Mouse (Mus musculus) thymus, postnatal 14 days (tissue): ENCODE results near the gene Tmem161a.

Experiments
- DNase-seq: peaks from one replicate; pipeline ENCODE4 v3.0.0; 2021

Tmem161a gene

DNA sequence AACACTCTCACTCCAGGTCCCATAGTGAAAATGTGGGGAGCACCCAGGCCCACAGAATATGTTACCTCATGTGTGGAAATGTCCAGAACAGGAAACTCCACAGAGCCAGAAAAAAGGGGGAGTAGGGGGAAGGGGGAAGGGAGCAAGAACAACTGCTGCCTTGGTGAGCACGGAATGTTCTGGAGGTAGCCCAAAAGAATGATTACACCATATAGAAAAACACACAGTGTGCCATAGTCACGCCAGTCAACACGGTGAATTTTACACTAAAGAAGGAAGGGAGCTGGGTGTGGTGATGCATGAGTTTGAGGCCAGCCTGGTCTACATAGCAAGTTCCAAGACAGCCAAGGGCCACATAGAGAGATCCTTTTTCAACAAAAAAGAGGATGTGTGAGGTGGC lies 8.8 kb upstream of the Tmem161a start:
- no peak for DNase-seq

DNA sequence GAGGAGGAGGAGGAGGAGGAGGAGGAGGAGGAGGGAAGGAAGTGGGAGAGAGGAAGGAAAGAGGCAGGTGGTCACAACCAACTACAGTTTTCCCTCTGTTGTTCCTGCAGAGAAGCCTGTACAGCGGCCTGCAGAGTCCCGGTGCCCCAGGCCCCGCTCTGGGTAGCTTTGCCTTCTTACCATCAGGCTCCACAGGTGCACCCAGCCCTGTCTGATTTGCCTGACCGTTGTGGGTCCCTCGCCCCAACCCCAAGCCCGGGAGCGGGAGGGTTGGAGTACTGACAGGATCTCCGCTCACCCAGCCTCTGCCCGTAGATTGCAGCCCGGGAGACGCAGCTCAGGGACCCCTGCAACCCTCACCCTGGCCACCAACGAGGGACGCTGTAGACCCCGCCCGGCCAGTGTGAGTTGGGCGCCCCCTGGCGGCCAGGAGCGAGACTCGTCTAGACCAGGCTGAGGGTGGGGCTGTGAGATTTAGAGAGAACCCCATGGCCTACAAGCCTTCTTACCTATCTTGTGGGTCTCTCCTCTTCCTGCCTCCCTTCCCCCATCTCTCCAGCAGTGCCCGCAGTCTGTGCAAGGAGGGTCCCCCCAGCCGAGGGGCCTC lies 5.5 kb upstream of the Tmem161a start:
- peak; percentile 89 for DNase-seq

DNA sequence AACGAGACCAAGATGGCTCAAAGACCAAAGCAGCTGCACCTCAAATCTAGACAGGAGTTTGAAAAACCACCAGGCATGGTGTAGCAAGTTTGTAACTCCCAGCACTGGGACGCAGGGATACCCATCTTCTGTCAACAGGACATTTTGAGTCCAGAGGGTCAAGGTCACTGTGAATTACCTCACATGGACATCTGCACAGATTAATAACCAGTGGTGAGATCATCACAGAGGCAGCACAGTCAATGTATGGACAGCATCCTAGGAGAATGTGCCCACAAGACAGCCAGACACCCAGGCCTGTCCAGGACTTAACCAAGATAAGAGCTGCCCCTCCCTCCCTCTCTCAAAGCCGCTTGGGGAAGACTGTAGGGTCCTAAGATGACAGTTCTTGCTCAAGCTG lies 2.0 kb upstream of the Tmem161a start:
- no peak for DNase-seq

DNA sequence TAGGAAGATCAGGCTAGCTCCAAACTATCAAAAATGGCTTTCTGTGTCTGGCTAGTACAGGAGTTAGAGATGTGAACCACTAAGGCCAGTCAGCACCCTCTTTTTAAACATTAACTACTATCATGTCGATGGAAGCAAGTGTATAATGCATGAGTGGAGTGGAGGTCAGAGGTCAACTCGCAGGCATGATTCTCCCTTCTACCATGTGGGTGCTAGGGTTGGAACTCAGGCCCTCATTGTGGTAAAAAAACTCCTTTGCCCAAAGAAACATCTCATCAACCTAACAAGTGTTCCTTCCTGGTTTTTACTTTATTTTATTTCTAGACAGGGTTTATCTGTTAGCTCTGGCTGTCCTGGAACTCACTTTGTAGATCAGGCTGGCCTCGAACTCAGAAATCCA lies 1.4 kb upstream of the Tmem161a start:
- DNase-seq, result no peak

DNA sequence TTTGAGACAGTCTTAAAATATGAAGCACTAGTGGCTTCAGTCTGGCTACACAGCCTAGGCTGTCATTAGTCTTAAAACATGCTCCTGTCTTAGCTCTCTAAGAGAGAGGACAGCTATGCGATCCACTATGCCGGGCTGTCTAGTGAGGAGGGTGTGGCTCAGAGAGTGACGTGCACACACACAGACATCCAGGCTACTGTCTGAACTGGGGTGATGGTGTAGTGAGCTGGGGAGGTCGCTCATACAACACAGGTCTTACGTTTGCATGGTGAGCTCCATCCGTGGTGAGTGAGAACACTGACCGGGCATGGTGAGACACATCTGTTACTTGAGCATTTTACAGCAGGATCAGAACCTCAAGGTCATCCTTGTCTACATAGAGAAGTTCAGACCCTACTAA lies 916 bp upstream of the Tmem161a start:
- DNase-seq, result no peak

DNA sequence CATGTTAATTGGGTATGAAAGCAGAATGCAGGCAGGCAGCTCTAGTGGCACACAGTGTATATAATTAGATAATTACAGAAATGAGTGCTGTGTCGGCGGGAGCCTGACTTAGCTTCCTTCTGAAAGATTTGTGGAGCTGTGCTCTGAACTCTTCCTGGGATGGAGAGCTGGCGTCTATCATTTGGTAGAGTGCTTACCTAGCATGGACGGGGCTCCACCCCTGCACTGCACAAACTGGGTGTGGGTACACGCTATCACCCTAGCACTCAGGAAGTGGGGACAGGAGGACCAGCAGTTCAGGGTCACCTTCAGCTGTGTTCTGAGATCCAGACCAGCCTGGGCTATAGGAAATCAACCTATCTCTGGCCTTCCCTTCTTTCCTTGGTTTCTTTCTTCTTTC lies 1.2 kb downstream of the Tmem161a start:
- no peak for DNase-seq

DNA sequence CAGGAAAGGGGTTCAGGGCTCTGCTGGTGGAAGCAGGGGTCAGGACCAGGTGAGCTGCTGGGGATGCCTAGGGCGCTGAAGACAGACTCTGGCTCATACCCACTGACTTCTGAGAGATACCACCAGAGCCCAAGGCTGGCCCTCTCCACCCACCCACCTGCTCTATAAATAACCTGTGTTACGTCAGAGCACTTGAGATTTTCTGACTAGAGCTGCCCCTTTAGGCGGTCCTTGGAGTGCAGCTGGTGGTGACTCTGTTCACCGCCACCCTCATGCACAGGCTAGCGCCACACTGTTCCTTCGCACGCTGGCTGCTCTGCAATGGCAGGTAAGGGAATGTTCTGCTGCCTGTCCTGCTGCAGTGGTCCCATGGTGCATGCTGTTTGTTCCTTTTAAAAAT lies 1.9 kb downstream of the Tmem161a start:
- no peak for DNase-seq

DNA sequence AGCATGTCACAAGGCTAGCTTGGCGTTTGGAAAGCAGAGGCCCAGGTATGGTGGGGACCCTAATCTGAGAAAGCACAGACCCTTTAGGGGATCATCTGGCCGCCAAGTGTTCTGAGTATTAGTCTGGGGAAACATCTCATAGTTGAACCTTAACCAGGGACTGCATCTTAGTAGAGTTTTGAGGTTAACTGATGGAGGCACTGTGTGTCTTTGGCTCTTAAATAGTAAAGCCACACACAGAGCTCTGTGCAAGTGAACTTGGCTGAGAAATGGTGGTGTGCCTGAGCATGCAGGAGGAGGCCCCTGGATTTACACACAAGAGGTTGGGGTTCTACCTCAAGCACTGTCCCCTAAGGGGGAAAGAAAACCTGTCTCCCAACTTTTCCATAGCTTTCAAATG lies 6.1 kb downstream of the Tmem161a start:
- no peak for DNase-seq

DNA sequence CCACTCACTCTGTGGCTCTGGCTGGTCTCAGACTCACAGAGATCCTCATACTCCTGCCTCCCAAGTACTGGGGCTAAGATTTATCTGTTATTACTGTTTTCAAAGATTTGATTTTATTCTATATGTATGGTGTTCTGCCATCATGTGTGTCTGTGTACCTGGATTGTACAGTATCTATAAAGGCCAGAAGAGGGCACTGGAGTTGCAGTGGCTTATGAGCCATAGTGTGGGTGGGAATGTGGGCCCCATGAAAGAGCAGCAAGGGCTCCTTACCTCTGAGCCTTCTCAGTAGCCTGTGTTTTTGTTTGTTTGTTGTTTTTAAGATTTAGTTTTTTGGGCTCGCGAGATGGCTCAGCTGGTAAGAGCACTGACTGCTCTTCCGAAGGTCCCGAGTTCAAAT lies 6.9 kb downstream of the Tmem161a start:
- no peak for DNase-seq

DNA sequence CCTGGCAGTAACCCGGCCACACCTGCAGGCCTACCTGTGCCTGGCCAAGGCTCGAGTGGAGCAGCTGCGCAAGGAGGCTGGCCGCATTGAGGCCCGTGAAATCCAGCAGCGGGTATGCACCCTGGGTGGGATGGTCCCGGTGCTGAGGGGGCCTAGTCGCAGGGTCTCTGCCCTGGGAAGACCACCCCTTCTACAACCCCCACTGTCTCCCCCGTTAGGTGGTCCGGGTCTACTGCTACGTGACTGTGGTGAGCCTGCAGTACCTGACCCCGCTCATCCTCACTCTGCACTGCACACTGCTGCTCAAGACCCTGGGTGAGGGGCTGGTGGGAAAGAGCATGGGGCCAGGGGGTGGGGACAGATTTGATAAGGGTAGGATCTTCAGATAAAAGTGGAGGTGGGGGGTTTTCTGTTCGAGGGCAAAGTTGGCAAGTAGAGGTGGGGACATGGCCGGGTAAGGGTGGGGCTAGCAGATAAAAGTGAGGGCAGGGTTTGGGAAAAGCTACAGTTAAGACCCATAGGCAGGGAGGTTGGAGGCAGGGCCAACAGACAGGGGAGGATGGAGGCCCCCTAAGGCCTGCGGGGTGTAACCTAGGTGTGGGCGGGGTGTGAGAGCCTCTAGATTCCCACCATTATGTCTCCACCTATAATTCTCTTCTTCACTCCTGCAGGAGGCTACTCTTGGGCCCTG lies 9.2 kb downstream of the Tmem161a start:
- no peak for DNase-seq

DNA sequence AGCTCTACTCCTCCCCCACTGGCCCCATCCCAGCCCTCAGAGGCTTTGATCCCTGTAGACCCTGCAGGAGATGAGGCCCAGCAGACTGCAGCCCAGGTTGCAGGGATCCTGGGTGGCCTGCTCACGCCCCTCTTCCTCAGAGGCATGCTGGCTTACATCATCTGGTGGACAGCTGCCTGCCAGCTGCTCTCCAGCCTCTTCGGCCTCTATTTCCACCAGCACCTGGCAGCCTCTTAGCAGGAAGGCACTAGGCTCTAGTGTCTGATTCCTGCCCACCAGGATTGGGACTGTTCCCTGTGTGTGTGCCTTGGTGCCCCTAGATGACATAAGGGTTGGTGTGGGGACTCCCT lies 9.7 kb downstream of the Tmem161a start:
- DNase-seq, result no peak

DNA sequence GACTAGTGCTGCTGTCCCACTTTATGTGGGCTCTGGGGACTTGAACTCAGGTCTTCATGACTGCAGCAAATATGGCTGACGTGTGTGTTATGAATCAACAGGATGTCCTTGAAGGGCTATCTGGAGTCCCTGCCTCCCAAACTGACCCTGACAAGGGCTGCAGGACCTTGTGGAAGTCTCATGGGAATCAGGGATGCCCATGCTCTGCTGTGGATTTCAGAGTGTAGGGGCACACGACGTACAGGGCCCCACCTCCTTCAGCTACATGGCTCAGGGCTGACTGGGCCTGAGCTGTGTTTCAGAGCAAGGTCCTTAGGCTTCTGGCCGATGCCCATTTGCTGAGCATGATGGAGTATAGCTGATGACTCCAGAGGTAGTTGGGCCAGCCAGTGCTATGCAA lies 11.0 kb downstream of the Tmem161a start:
- no peak for DNase-seq

DNA sequence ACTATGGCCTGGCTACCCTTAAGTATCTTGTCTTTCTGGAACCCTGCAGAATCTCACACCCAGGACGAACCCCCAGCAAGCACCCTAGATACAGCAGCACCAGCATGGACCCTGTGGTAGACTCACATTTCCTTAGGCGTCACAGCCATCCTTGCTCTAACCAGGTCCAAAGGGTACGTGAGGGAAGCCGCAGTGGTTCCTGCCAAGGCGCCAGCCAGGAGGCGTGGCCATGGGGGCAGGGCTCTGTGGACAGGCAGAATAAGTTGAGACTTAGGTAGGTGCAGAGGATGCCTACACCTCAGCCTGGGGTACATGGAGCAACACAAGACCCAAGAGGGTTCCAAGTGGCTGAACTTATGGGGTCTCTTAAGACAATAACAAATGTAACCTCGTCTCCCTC lies 16.6 kb downstream of the Tmem161a start:
- no peak for DNase-seq

DNA sequence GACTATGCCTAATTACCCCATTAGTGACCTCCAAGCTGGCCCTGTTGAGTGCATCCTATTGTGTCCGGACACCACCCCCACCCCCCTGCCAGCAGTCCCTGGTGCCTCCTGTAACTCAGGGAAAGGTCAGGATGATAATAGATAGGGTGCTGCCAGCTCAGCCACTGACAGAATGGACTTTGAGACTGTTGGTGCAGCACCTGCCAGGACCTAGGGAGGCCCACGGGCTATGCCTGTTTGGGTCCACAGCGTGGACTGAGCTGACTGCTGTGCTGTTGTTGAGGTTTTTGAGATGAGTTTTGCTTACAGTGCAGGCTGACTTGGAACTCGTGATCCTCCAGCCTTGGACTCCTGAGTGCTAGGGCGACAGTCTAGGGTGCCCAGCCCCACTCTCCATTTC lies 21.1 kb downstream of the Tmem161a start:
- DNase-seq, result no peak

DNA sequence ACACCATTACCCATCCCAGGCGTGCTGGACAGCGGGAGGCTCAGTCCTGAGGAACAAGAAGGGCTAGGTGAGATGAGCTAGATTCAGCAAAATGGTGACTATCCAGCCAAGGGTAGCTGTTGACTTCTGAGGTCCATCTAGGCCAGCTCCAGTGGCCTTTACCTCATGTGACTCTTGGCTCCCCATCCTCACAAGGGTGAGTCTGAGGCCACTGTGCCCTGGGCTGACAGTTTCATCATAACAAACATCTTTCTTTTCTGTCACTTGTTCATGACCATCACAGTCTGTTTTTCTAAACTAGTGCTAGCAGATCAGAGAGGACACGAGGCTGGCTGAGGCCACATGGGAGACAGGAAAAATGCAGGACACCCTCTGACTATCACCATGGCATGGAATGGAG lies 22.0 kb downstream of the Tmem161a start:
- DNase-seq, result no peak

DNA sequence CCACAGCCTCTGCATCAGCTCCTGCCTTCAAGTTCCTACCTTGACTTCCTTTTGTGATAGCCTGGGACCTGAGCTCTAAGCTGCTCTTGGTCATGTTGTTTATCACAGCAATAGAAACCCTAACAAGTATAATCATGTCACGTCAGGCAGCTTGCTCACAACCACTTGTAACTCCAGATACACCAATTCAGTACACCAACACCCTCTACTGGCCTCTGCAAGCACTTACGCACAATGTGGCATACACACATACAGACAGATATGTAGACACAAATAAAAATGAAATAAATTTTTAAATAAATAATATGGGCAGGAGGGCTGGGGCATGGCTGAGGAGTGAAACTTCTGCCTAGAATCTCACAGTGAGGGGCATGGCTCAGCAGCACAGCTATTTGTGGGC lies 23.6 kb downstream of the Tmem161a start:
- DNase-seq, result no peak

DNA sequence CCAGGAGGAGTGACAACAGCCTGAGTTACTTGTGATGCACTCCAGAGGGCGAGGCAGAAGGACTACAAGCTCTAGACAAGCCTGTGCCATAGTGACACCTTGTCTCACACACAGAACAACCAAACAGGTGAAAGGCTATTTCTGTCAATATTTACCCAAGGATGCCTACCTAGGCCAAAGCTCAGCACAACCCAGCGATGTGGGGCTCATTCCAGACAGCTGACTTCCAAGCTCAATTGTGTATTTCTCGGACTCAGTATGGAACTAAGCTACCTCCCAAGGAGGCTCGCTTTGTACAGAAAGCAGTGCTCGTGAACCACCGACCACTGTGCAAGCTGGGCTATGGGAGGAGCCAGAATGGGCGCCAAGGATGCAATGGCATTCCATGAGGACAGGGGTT lies 25.4 kb downstream of the Tmem161a start:
- DNase-seq, result no peak

DNA sequence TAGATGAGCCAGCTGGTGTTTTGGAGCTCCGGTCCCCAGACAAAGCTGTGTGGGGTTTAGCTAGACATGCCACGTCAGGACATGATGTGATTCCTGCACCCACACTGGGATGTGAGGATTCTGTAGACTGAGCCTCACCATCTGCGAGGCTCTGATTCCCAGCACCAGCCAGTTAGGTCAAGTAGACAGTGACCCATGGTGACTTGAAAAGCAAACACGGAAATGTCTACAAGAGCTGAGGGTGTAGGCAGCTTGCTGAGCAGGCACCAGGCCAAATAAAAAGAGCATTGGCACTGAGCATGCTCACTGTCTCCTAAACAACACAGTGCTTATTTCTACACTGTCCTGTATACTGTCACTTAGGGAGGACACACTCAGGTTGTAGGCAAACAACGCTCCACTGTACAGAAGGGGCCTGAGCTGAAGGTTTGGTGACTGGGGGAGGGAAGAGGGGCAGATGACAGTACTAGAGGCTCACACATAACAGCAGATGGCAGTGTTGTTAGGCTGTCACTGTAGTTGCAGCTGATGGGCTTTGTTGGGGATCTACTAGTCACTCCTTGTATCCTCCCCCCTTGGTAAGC lies 28.0 kb downstream of the Tmem161a start:
- DNase-seq, result peak; percentile 32

DNA sequence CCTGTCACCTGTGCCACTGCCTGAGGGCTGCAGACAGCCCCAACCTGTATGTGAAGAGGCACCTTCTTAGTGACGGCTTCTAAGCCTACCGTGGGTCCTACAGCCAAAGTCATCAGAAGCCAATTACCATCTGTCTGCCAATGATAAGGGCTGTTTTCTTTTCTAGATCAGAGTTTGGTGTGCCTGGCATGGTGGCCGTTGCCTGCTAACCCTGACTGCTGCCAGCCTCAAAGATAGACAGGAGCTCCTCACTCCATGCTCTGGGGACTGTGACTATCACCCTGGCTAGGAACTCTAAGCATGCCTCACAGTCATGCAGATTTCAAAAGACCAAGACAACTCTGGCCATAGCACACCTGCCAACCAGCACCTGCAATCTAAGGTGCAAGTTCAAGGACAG lies 29.3 kb downstream of the Tmem161a start:
- DNase-seq, result no peak

DNA sequence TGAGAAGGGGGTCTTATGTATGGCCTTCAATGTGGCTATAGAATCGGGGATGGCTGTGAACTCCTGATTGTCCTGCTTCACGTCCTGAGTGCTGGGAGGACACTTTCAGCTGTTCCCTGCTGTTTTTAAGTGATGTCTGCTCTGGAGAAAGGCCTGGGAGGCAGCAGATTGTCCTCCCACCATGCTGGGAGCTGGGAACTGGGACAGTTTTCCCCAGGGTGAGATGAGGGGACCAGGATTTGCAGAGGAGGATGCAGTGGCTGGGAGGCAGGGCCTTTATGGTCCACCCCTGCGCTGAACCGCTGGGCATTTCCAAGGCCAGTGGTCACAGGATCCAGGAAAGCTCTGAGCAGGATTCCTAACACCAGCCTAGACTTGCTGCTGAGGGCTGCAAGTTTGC lies 30.9 kb downstream of the Tmem161a start:
- no peak for DNase-seq

DNA sequence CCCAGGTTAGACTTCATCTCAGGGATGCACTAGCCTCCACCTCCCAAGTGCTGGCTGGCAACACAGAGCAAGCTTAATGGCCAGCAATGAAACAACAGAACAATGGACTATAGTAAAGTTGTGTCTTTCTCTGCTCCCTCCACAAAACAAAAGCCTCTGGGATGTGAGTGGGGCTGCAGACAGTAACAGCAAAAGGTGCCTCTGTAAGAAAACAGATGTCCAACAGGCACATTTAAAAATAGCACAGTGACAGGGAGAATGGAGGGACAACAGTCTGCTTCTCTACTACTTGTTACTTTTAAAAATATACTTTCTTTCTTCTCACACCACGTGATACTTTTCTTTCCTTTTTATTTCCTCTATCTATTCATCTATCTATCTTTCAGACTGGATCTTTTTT lies 32.6 kb downstream of the Tmem161a start:
- no peak for DNase-seq

DNA sequence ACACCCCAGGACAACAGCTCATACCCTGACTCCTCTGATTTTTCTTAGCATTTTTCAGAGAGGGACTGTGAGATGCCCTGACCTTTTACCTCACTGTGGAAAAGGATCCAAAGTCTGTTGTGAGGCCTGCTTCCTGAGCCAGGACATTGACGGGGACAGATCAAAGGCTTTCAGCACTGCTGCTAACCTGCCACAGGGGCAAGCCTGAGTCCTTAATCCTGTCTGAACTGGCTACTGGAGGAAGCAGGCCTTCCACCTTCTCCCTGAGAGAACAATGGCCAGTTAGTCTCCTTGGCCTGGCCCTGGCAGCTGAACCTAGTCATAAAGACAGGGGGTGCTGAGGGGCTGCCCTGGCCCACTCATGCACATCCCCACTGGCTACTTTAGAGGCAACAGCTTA lies 36.0 kb downstream of the Tmem161a start:
- no peak for DNase-seq

DNA sequence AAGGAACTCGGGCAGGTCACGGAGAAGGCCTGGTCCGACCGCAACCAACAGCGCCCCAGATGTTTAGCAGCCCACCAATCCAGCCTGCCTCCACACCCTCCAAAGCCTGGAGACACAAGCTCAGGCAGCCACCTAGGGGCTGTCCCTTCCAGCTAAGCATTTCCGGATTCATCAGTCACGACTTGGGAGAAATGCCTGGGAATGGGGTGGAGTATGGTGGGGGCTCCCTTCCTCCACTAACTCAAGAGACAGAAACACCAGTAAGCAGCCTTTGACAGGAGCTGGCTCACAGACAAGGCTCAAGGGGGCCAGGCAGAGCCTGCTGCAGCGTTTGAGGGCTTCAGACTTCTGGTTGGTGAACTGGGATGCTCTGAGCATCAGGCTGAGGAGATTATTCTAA lies 38.4 kb downstream of the Tmem161a start:
- DNase-seq, result no peak

DNA sequence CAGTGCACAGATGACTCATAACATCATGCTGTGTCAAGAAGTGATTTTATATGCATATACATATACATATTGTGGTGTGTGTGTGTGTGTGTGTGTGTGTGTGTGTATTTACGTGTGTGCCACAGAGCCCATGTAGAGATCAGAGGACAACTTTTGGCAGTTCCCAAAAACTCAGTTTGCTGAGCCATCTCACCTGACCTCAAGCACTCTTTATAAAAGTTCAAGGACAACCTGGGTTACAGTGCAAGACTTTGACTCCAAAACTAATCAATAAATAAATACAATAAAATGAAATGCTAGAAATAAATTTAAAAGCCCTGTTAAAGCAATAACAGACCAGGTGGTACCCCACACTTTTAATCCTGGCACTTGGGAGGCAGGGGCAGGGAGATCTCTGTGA lies 39.1 kb downstream of the Tmem161a start:
- no peak for DNase-seq

DNA sequence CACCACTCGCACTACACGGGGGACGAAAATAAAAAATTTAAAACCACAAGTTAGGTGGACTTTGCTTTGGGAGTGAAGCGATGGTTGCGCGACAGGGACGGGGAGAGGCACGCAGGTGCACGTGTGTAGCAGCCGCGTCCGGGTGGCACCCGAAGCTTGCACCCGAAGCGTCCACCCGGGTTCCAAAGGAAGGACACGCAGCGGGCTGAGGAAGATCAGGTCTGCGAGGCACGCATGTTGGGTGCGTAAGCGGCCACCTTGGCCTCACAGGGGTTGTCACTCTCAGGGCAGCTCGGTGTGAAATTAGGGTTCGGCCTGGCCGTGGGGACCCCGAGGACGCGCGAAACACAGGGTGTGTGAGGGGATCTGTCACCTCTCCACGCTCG lies 39.6 kb downstream of the Tmem161a start:
- no peak for DNase-seq
